Mouse (Mus musculus) heart, postnatal 25 days (tissue): ENCODE measurements around the gene Zfp579. TPM values are rescaled to one million over a fixed set of nuclear protein-coding genes. Genes with fewer than 3 reads are reported as not detected.
"Not testable (repeated sequence)": the region's sequence is repeated elsewhere in the genome, so short reads cannot be mapped to it uniquely, and the experiment has no call there.

Source experiments
- DNase-seq: peaks from one replicate; pipeline ENCODE4 v3.0.0; 2022; ENCODE audit warnings: low spot score
- intact Hi-C: fragments of 180-260 bp; cut with DNase I; formaldehyde crosslinking; loops from one replicate; pipeline ENCODE4 v1.15.1; 2025
- total RNA-seq, 2 experiments: library from RNA; stranded (reverse); gene quantifications; 2 replicates each; pipeline ENCODE4 v1.2.3; 2021

Gene Zfp579
- total RNA-seq, 2 experiments from 2014 or later: 14.9 to 18.0 TPM

- intact Hi-C loops: no loop called here
- DNase-seq: no peak
These were observed 21.0 kb upstream of the Zfp579 start for GRCm38 (mm10) chr7:5016920-5017319.

GRCm38 (mm10) chr7:5016057-5016456 lies 20.1 kb upstream of the Zfp579 start:
- intact Hi-C loops: no loop called here
- no peak for DNase-seq

GRCm38 (mm10) chr7:5015118-5016001 lies 19.4 kb upstream of the Zfp579 start, which contains the start of gene Gm44973:
Gm44973 (plus strand) TSS chr7:5015496.
- intact Hi-C loops: no loop called here
- DNase-seq: peak; percentile 89

GRCm38 (mm10) chr7:5014251-5015117 lies 18.5 kb upstream of the Zfp579 start, which contains the start of the genes Zfp524 and Fiz1:
Zfp524 (plus strand) TSS chr7:5014415.
Fiz1 (minus strand) TSS chr7:5014697.
- DNase-seq: peak; percentile 92
- intact Hi-C loops: loop anchor here (5.0 kb wide), 3 partner anchors 38 to 197 kb away; partner anchors contain the start of gene Zfp580

GRCm38 (mm10) chr7:5012681-5013513 lies 16.9 kb upstream of the Zfp579 start:
- DNase-seq: no peak
- intact Hi-C loops: loop anchor here (5.0 kb wide), 3 partner anchors 39 to 196 kb away; partner anchors contain the start of gene Zfp580

GRCm38 (mm10) chr7:5008229-5008628 lies 12.3 kb upstream of the Zfp579 start:
- intact Hi-C loops: no loop called here
- DNase-seq: no peak

GRCm38 (mm10) chr7:5002876-5003275 lies 6.9 kb upstream of the Zfp579 start:
- DNase-seq, intact Hi-C loops: not testable (repeated sequence)

- DNase-seq: no peak
- intact Hi-C loops: no loop called here
These were observed 3.9 kb upstream of the Zfp579 start for GRCm38 (mm10) chr7:4999876-5000275.

GRCm38 (mm10) chr7:4996934-4997333 lies 976 bp upstream of the Zfp579 start:
- intact Hi-C loops: loop anchor here (2.0 kb wide), 1 partner anchor 54 kb away; the partner anchor contains the start of gene Zfp580

GRCm38 (mm10) chr7:4995268-4996002 lies 523 bp downstream of the Zfp579 start:
- DNase-seq: no peak
- intact Hi-C loops: loop anchor here (2.0 kb wide), 1 partner anchor 55 kb away; the partner anchor contains the start of gene Zfp580

More at GRCm38 (mm10) chr7:4996934-4997333, 976 bp upstream of the Zfp579 start:
- no peak for DNase-seq

GRCm38 (mm10) chr7:4993999-4994788 lies 1.8 kb downstream of the Zfp579 start:
- no peak for DNase-seq
- intact Hi-C loops: no loop called here

GRCm38 (mm10) chr7:4993347-4993998 lies 2.5 kb downstream of the Zfp579 start:
- DNase-seq: no peak
- intact Hi-C loops: no loop called here

GRCm38 (mm10) chr7:4988250-4988649 lies 7.7 kb downstream of the Zfp579 start:
- DNase-seq: no peak
- intact Hi-C loops: no loop called here

- no peak for DNase-seq
- intact Hi-C loops: no loop called here
These were observed 19.1 kb downstream of the Zfp579 start for GRCm38 (mm10) chr7:4976832-4977231.

- DNase-seq: no peak
- intact Hi-C loops: no loop called here
These were observed 20.5 kb downstream of the Zfp579 start for GRCm38 (mm10) chr7:4975455-4975854.

GRCm38 (mm10) chr7:4972321-4973047 lies 23.5 kb downstream of the Zfp579 start:
- peak; percentile 70 for DNase-seq
- intact Hi-C loops: no loop called here

GRCm38 (mm10) chr7:4971710-4972109 lies 24.2 kb downstream of the Zfp579 start:
- DNase-seq: no peak
- intact Hi-C loops: no loop called here
